Mouse (Mus musculus): Measurements from ENCODE around the gene Myl6.

GRCm38 (mm10) chr10:128538340-128538870 lies 44.5 kb upstream of the Myl6 start:
- TF ChIP-seq CTCF (IDR thresholded peaks at IDR 0.05; ENCODE audit: control insufficient read depth, insufficient read depth, insufficient read length) = no peak
- no peak for TF ChIP-seq MAX (IDR thresholded peaks at IDR 0.05)
- TF ChIP-seq USF1 (IDR thresholded peaks at IDR 0.05; ENCODE audit: low read depth) = no peak

Data from C2C12 (cell line).